Mouse (Mus musculus): ENCODE measurements around the gene Cnpy1. TPM values are rescaled to one million over a fixed set of nuclear protein-coding genes. Genes with fewer than 3 reads are reported as not detected.

Gene Cnpy1
- polyA plus RNA-seq, 1 experiment from 2014 or later = 37.0 TPM

- WGBS = under 1% methylated on average over 31 of the region's 31 CpGs
- H3K9ac ChIP-seq = no peak overlapping the region
- peaks cover 83% of the 10 kb centered on the region for H3K27me3 ChIP-seq
- H3K27ac ChIP-seq (replicated peaks) = no peak overlapping the region
- ATAC-seq (ENCODE audit: low FRiP score, low read depth) = peak; percentile 75; the same call in 1 of the 2 replicates
- peak overlapping the region; percentile 8 for H3K4me3 ChIP-seq
- no peaks in the 10 kb centered on the region for H3K9me3 ChIP-seq
- no peaks in the 10 kb centered on the region for H3K36me3 ChIP-seq
- H3K4me2 ChIP-seq = peak overlapping the region; percentile 43
- peaks cover 12% of the 10 kb centered on the region for H3K4me1 ChIP-seq (replicated peaks)
Measured at GRCm38 (mm10) chr5:28158308-28159071, 87.1 kb downstream of the Cnpy1 start.

DNA sequence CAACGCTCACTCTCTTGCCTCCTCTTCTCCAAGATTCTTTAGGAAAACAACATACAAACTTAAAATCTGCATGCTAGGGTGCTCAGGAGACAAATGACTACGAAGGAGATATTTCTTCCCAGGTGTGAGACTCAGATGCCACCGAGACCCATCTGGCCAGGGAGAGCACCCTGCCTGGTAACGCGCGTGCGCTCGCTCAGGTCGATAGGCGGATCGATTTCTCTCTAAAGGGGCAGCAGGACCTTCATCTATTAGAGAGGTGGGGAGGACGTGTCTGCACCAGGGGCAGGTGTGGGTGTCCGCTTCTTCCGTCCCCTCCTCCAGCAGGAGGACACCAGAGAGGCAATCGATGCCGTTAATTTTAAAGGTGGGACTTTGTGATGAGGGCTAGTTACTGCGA lies 87.8 kb downstream of the Cnpy1 start:
- H3K4me2 ChIP-seq = peak overlapping the region; percentile 43
- H3K9ac ChIP-seq = no peak overlapping the region
- peaks cover 78% of the 10 kb centered on the region for H3K27me3 ChIP-seq
- 3% methylated on average over 17 of the region's 17 CpGs for WGBS
- H3K4me1 ChIP-seq (replicated peaks) = peaks cover 12% of the 10 kb centered on the region
- H3K36me3 ChIP-seq = no peaks in the 10 kb centered on the region
- no peak for ATAC-seq (ENCODE audit: low FRiP score, low read depth)
- H3K27ac ChIP-seq (replicated peaks) = no peak overlapping the region
- H3K4me3 ChIP-seq = no peak overlapping the region; the same call in 1 of the 2 replicates
- H3K9me3 ChIP-seq = no peaks in the 10 kb centered on the region

- Histone ChIP-seq H3K27me3 (peaks cover 74% of the 10 kb centered on the region), H3K4me3 (no peak overlapping the region), H3K9me3 (no peaks in the 10 kb centered on the region), H3K9ac (no peak overlapping the region), H3K4me2 (no peak overlapping the region), H3K4me1 (replicated peaks) (peaks cover 12% of the 10 kb centered on the region), H3K27ac (replicated peaks) (no peak overlapping the region), H3K36me3 (no peaks in the 10 kb centered on the region)
- 10% methylated on average over 9 of the region's 9 CpGs for WGBS
- no peak for ATAC-seq (ENCODE audit: low FRiP score, low read depth)
Measured at GRCm38 (mm10) chr5:28157044-28157730, 88.4 kb downstream of the Cnpy1 start.

Other genes starting within 250 kb of the Cnpy1 start
- gene Insig1, start 174.4 kb downstream of the Cnpy1 start, polyA plus RNA-seq (2015; fragmentation: Nextera tagmentation; extraction: Ambion mirVana) = 80.5 and 83.3 TPM in 2 replicates
- 0.60 and 1.3 TPM in 2 replicates for gene En2, start 80.1 kb downstream of the Cnpy1 start, polyA plus RNA-seq (2015; fragmentation: Nextera tagmentation; extraction: Ambion mirVana)
- gene Rbm33, start 71.3 kb upstream of the Cnpy1 start, polyA plus RNA-seq (2015; fragmentation: Nextera tagmentation; extraction: Ambion mirVana) = 14.1 and 15.9 TPM in 2 replicates
- gene Shh, start 221.4 kb upstream of the Cnpy1 start, polyA plus RNA-seq (2015; fragmentation: Nextera tagmentation; extraction: Ambion mirVana) = 1.5 and 2.0 TPM in 2 replicates

Data from hindbrain, embryonic 15.5 days (tissue).